Mouse (Mus musculus) neural tube, embryonic 13.5 days (tissue): ENCODE data around the gene Mboat2. TPM values are rescaled to one million over a fixed set of nuclear protein-coding genes. Genes with fewer than 3 reads are reported as not detected.
A peak's percentile ranks its signal among the peaks of the same experiment; 100 is the strongest.

ENCODE experiments used
- ATAC-seq: fragments of 200-750 bp; cut with Nextera tagmentation; 2 replicates; pipeline ENCODE4 v1.8.0; 2017; ENCODE audit warnings: low read depth, mild to moderate bottlenecking, moderate TSS enrichment, moderate library complexity
- H3K27ac ChIP-seq: fragments of 300-500 bp; sonication (generic); replicated peaks from 2 replicates; pipeline ENCODE4 v1.5.1; 2015; ENCODE audit warnings: moderate library complexity, mild to moderate bottlenecking, inconsistent platforms
- H3K27me3 ChIP-seq: fragments of 300-500 bp; sonication (generic); 2 replicates; pipeline ENCODE4 v1.6.1; 2015; ENCODE audit warnings: mild to moderate bottlenecking, inconsistent platforms
- H3K36me3 ChIP-seq: fragments of 300-500 bp; sonication (generic); 2 replicates; pipeline ENCODE4 v1.6.1; 2015; ENCODE audit warnings: mild to moderate bottlenecking, inconsistent platforms
- H3K4me1 ChIP-seq: fragments of 300-500 bp; sonication (generic); replicated peaks from 2 replicates; pipeline ENCODE4 v1.6.1; 2015; ENCODE audit warnings: inconsistent platforms
- H3K4me2 ChIP-seq: fragments of 300-500 bp; sonication (generic); 2 replicates; pipeline ENCODE4 v1.6.1; 2015; ENCODE audit warnings: inconsistent platforms, mild to moderate bottlenecking, moderate library complexity
- H3K4me3 ChIP-seq: fragments of 300-500 bp; sonication (generic); 2 replicates; pipeline ENCODE4 v1.5.1; 2015; ENCODE audit warnings: mild to moderate bottlenecking, inconsistent platforms
- H3K9ac ChIP-seq: fragments of 300-500 bp; sonication (generic); 2 replicates; pipeline ENCODE4 v1.6.1; 2015; ENCODE audit warnings: moderate library complexity, mild to moderate bottlenecking, inconsistent platforms
- H3K9me3 ChIP-seq: fragments of 300-500 bp; sonication (generic); 2 replicates; pipeline ENCODE4 v1.6.1; 2016; ENCODE audit warnings: inconsistent platforms
- WGBS: fragments of 180-500 bp; shearing (Covaris S2); methylation state at CpG from one replicate; pipeline ENCODE4 v1.1.7; 2015; 5-methylcytosine and 5-hydroxymethylcytosine counted together
- polyA plus RNA-seq: library from polyadenylated mRNA; unstranded; fragments of >200 nt; fragmentation: Nextera tagmentation; extraction: Ambion mirVana; gene quantifications from 2 replicates; pipeline ENCODE4 v1.2.1, GENCODE M21; 2015

Mboat2 gene
- polyA plus RNA-seq, 1 experiment from 2014 or later = 72.1 TPM

DNA sequence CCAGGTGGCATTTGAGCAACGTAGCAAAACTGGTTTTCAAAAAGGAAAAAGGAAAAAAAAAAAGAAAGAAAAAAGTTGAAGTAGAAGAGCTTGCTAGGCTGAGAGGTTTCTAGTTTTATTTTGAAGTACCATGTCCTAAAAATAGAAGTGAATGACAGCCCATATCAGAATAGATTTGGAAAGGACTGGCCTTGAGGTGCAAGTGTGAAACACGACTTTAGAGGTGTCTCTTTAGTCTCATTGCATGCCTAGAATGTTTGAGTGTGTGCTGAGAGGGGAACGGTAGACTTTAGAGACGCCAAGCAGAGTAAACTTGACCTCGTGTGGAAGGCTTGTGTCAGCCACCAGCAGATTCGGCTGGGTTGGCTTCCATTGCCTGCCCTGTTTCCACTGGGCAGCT, 81.5 kb downstream of the Mboat2 start:
- Histone ChIP-seq H3K4me3 (no peak overlapping the region), H3K9ac (no peak overlapping the region), H3K4me1 (no peaks in the 10 kb centered on the region), H3K27ac (no peak overlapping the region), H3K9me3 (no peaks in the 10 kb centered on the region), H3K27me3 (no peaks in the 10 kb centered on the region), H3K4me2 (no peak overlapping the region), H3K36me3 (peaks cover 55% of the 10 kb centered on the region)
- 76% methylated on average over 6 of the region's 6 CpGs for WGBS
- ATAC-seq = no peak

DNA sequence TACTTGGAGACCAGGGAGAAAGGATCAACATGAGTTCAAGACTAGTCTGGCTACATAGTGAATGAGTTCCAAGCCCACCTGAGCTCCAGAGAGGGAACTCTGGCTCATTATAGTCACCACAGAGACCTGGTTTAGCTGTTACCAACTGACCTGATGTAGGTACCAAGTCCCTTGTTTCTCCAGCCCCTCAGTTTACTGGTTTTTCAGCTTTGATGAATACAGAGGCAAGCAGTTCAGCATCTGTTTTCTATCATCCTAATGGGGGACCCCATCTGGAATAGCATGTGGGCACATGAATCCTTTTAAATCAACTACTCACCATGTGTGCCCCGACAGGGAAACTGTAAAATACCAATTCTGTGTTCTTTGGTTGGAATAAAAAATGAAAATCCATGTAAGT, 82.2 kb downstream of the Mboat2 start:
- H3K4me3 ChIP-seq = no peak overlapping the region
- 63% methylated on average over 1 of the region's 1 CpGs for WGBS
- H3K27me3 ChIP-seq = no peaks in the 10 kb centered on the region
- H3K36me3 ChIP-seq = peaks cover 52% of the 10 kb centered on the region
- H3K4me1 ChIP-seq = no peaks in the 10 kb centered on the region
- no peak overlapping the region for H3K9ac ChIP-seq
- ATAC-seq = no peak
- H3K9me3 ChIP-seq = no peaks in the 10 kb centered on the region
- no peak overlapping the region for H3K4me2 ChIP-seq
- no peak overlapping the region for H3K27ac ChIP-seq

DNA sequence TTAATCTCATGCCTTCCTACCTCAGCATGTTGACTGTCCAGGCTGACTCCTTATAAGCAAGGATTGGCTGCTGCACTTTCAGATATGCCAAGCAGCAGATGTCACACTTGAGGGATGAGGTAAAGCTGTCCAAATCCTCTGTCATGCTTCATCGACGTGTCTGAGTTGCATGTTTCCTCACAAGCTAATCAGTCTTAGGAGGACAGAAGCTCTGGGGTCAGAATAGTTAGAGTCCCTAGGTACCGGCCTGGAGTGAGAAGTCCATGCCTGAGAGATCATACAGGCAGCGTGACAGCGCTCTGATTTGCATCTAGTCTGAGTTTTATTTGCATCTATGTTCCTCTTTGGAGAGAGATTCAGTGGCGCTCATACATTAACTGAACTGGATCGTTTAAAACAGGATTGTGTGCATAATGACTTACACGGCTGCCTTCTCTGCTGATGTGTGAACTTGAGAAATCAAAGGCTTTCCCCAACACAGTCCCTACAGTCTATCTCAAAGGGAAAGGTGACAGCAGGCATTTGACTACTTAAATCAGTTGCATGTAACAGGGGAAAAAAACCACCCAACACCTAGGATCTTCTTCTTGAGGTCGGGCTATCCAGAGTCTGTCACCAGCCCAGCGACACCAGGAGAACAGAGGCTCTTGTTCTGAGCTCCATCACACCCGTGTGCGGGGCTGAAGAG, 88.0 kb downstream of the Mboat2 start:
- Histone ChIP-seq H3K27me3 (no peaks in the 10 kb centered on the region), H3K9ac (no peak overlapping the region), H3K4me1 (peaks cover 23% of the 10 kb centered on the region), H3K4me2 (no peak overlapping the region), H3K27ac (0 out of 2 replicates have a peak overlapping the region, but pooled peaks have one; percentile 13), H3K9me3 (no peaks in the 10 kb centered on the region), H3K4me3 (no peak overlapping the region), H3K36me3 (peaks cover 28% of the 10 kb centered on the region)
- WGBS = 74% methylated on average over 12 of the region's 12 CpGs
- no peak; the same call in 1 of the 2 replicates for ATAC-seq

DNA sequence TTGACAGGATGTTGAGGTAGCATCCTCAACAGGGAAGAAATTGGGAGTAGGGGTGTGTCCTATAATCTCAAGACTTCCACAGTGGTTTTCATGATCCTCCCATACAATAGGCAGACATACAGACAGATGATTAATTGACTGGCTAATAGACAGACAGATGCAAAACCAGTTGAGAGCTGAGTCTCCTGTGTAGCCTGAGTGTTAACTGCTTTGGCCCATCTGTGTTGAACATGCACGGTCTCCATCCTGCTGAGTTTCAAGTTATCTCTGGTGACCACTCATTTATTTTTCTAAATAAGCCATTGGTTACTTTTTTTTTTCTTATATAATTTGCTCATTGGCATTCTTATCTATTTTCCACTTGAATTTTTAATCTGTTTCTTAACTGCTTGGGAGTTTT, 90.2 kb downstream of the Mboat2 start:
- no peaks in the 10 kb centered on the region for H3K9me3 ChIP-seq
- H3K4me2 ChIP-seq = no peak overlapping the region
- H3K4me1 ChIP-seq = peaks cover 29% of the 10 kb centered on the region
- WGBS = 46% methylated on average over 1 of the region's 1 CpGs
- ATAC-seq = no peak
- no peaks in the 10 kb centered on the region for H3K27me3 ChIP-seq
- no peak overlapping the region for H3K9ac ChIP-seq
- H3K36me3 ChIP-seq = peaks cover 21% of the 10 kb centered on the region
- H3K4me3 ChIP-seq = no peak overlapping the region
- no peak overlapping the region for H3K27ac ChIP-seq

DNA sequence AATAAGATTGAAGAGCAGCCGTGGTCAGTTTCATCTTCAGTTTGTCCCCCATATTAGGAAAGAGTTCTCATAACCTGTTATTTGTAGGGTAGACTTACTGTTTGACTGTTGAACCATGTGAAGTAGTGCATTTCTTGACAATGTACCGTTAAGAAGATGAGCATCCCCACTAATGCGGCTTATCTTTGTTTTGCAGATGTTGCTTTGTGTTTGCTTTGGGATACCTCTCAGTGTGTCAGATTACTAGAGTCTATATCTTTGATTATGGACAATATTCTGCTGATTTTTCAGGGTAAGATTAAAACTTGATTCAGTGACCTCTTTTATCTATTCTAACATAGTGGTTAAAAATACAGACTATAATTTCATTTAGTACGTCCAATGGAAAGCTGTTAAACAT, 93.3 kb downstream of the Mboat2 start:
- peaks cover 39% of the 10 kb centered on the region for H3K4me1 ChIP-seq
- peaks cover 4% of the 10 kb centered on the region for H3K36me3 ChIP-seq
- H3K9ac ChIP-seq = no peak overlapping the region
- no peak for ATAC-seq
- H3K4me3 ChIP-seq = no peak overlapping the region
- no peak overlapping the region for H3K4me2 ChIP-seq
- 91% methylated on average over 4 of the region's 4 CpGs for WGBS
- no peaks in the 10 kb centered on the region for H3K9me3 ChIP-seq
- no peaks in the 10 kb centered on the region for H3K27me3 ChIP-seq
- H3K27ac ChIP-seq = no peak overlapping the region

DNA sequence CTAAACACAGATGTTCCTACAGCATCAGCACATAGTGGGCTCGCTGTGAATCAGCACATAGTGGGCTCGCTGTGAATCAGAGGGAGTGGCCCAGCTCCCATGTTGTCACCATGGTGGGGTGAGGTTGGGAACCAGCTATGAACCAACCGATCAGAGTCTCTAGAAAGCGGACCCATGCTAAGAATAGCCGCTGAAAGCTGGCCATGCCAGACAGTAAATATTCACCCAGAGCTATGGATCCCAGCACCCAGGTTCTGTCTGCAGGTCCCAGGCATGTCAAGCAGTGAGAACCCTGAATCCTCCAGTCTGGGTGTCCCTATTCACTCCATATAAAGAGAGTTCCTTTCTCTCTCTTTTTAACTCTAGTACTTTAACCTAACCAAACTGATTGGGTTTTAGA, 94.6 kb downstream of the Mboat2 start:
- peaks cover 4% of the 10 kb centered on the region for H3K36me3 ChIP-seq
- WGBS = 86% methylated on average over 5 of the region's 5 CpGs
- no peak for ATAC-seq

DNA sequence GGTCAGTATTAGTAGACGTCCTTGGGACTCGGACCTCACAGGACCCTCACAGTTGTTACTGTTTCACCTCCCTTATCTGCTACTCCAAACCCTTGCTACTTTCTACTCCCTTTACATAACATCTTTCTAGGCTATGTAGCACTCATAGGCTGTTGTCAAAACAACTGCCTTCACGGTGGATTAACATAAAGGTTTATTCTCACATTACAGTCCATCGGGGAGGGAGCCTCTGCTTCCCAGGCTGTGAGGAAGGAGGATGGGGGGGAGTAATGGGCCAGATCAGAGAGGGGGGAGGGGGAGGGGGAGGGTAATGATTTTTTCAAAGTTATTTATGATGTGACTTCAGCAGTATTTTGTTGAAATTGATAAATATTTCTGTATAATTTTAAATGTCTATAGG, 95.0 kb downstream of the Mboat2 start:
- H3K4me3 ChIP-seq = no peak overlapping the region
- no peak for ATAC-seq
- H3K9ac ChIP-seq = no peak overlapping the region
- 51% methylated on average over 4 of the region's 4 CpGs for WGBS
- H3K27ac ChIP-seq = no peak overlapping the region
- H3K4me2 ChIP-seq = no peak overlapping the region
- H3K4me1 ChIP-seq = peaks cover 32% of the 10 kb centered on the region
- H3K36me3 ChIP-seq = peaks cover 4% of the 10 kb centered on the region
- H3K27me3 ChIP-seq = no peaks in the 10 kb centered on the region
- no peaks in the 10 kb centered on the region for H3K9me3 ChIP-seq

More for the DNA sequence above, 94.6 kb downstream of the Mboat2 start:
- H3K27me3 ChIP-seq = no peaks in the 10 kb centered on the region
- no peak overlapping the region for H3K4me2 ChIP-seq
- H3K4me3 ChIP-seq = no peak overlapping the region
- H3K27ac ChIP-seq = no peak overlapping the region
- no peaks in the 10 kb centered on the region for H3K9me3 ChIP-seq
- peaks cover 35% of the 10 kb centered on the region for H3K4me1 ChIP-seq
- H3K9ac ChIP-seq = no peak overlapping the region

DNA sequence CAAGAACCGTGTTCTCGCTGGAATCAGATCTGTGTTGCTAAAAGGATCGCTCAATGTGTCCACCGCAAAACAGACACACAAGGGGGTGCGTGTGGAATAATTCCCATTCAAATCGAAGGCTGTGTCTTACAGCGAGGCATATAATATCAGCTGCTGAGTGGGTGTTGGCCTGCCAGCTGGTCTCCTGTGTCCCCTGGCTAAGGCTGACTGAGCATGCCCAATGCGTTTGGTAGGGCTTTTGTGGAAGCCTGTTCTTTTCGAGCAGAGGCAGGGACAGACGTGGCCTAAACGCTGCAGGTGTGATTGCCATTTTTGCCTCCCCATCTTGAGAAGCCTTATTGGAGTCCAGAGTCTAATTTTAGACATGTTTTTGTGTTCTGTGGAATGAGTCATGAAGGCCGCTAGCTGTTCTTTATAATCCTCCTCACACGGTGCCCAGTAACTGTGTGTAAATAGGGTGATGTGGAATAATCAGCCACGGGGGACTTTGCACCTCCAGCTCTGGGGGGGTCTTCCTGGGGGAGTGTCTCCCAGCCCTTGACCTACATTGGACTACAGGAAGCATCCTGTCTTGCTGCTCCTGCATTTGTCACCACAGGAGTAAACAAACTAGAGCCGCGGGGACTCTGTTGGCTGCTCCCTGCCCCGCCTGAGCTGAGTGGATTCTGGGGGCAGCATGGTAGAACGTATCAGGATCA, 97.5 kb downstream of the Mboat2 start:
- Histone ChIP-seq H3K9ac (no peak overlapping the region), H3K4me1 (peaks cover 42% of the 10 kb centered on the region), H3K27ac (peak overlapping the region; percentile 78), H3K36me3 (peaks cover 4% of the 10 kb centered on the region), H3K4me2 (no peak overlapping the region), H3K27me3 (no peaks in the 10 kb centered on the region), H3K9me3 (no peaks in the 10 kb centered on the region), H3K4me3 (no peak overlapping the region)
- 50% methylated on average over 18 of the region's 18 CpGs for WGBS
- ATAC-seq = peak; percentile 45; the same call in 1 of the 2 replicates

DNA sequence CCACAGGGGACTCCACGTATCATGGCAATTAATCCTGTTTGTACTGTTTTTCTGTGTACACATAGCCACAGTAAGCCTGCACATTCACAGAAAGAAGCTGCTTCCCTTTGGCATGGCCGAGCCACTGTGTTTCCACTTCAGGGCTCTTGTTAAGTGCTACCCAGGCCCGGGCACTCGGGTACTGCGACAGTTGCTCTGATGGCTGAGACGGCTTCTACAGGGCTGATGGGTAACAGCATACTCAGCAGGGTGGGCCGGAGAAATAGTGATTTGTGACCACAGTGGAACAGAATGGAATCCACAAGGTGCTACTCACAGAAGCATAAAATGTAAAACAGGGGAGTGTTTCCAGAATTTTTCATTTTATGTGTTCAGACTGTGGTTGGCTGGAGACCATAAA, 98.4 kb downstream of the Mboat2 start:
- Histone ChIP-seq H3K4me1 (peaks cover 50% of the 10 kb centered on the region), H3K9ac (no peak overlapping the region; the same call in 1 of the 2 replicates), H3K36me3 (peaks cover 8% of the 10 kb centered on the region), H3K9me3 (no peaks in the 10 kb centered on the region), H3K4me2 (no peak overlapping the region), H3K27me3 (no peaks in the 10 kb centered on the region), H3K27ac (peak overlapping the region; percentile 78), H3K4me3 (no peak overlapping the region)
- ATAC-seq = peak; percentile 53; the same call in 1 of the 2 replicates
- WGBS = 47% methylated on average over 7 of the region's 7 CpGs

DNA sequence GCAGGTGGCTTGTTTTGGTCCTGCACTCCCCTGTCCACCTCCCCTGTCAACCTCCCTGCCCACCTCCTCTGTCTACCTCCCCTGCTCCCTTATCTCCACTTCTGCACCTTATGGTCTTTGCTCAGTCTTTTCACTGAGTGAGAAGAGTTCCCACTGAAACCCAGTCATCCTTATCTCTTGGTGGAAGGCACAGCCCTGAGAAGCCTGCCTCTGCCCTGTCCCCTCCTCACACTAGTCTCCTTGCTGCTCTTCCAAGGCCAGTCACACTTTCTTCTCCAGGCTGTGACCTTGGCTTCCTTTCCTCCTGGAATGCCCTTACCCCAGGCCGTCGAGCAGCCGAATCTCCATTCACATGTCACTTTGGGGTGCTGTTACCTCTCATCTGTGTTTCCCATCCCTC, 100.1 kb downstream of the Mboat2 start:
- H3K9ac ChIP-seq = no peak overlapping the region
- H3K27me3 ChIP-seq = no peaks in the 10 kb centered on the region
- no peak overlapping the region for H3K4me2 ChIP-seq
- H3K4me1 ChIP-seq = peaks cover 44% of the 10 kb centered on the region
- H3K36me3 ChIP-seq = peaks cover 4% of the 10 kb centered on the region; the same call in 1 of the 2 replicates
- 76% methylated on average over 3 of the region's 3 CpGs for WGBS
- no peak overlapping the region for H3K4me3 ChIP-seq
- H3K27ac ChIP-seq = no peak overlapping the region
- no peaks in the 10 kb centered on the region for H3K9me3 ChIP-seq
- ATAC-seq = no peak

DNA sequence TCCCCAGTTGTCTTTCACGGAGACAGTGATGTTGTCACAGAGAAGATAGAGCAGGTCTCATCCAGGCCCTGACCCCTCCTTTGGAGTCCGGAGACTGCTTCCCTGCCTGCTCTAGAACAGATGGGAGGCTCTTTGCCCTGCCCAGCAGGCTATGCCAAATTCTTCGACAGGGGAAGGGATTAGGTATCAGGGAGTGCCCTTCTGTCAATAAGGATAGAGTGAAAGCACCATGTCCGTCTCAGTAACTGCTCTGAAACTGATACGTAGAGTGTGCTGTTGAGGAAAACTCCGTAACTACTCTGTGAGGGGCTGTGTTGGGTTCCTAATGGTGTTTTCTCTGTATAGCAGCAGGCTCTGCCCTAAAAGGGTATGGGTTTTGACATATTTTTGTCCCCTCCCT, 101.4 kb downstream of the Mboat2 start:
- Histone ChIP-seq H3K36me3 (peaks cover 4% of the 10 kb centered on the region; the same call in 1 of the 2 replicates), H3K4me3 (no peak overlapping the region), H3K9me3 (no peaks in the 10 kb centered on the region), H3K4me2 (no peak overlapping the region), H3K27ac (0 out of 2 replicates have a peak overlapping the region, but pooled peaks have one; percentile 33), H3K9ac (no peak overlapping the region), H3K4me1 (peaks cover 44% of the 10 kb centered on the region), H3K27me3 (no peaks in the 10 kb centered on the region)
- no peak for ATAC-seq
- 76% methylated on average over 6 of the region's 6 CpGs for WGBS

DNA sequence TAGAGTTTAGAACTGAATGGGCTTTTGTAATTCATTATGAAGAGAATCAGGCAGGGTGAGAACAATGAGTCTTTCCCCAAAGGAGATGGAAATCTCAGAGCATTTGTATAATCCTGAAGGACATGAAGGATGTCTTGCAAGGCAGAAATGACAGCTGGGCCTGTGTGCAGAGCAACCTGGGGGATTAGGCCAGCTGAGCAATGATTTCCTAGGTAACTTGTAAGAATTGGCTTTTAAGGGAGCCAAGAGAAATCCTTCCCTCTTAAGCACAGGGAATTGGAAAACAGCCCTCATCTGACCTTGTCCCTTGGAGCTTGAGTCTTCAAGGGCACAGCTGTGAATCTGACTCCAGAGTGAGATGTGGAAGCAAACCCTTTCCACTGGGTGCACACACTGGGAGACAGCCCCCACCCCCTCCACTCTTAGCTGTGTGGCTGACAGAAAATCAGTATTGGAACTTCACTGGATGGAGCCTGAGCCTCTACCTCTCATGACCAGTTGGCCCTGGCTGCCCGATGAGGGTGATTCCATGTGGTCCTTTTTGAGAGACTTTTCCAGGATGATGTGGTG, 102.6 kb downstream of the Mboat2 start:
- no peak overlapping the region for H3K4me3 ChIP-seq
- no peak overlapping the region for H3K9ac ChIP-seq
- 93% methylated on average over 1 of the region's 1 CpGs for WGBS
- no peaks in the 10 kb centered on the region for H3K9me3 ChIP-seq
- peaks cover 34% of the 10 kb centered on the region for H3K4me1 ChIP-seq
- H3K36me3 ChIP-seq = peaks cover 4% of the 10 kb centered on the region; the same call in 1 of the 2 replicates
- ATAC-seq = no peak
- H3K27me3 ChIP-seq = no peaks in the 10 kb centered on the region
- H3K4me2 ChIP-seq = no peak overlapping the region
- H3K27ac ChIP-seq = 0 out of 2 replicates have a peak overlapping the region, but pooled peaks have one; percentile 38
